Mouse (Mus musculus): ENCODE measurements around the gene Ugt1a7c.

Ugt1a7c gene

DNA sequence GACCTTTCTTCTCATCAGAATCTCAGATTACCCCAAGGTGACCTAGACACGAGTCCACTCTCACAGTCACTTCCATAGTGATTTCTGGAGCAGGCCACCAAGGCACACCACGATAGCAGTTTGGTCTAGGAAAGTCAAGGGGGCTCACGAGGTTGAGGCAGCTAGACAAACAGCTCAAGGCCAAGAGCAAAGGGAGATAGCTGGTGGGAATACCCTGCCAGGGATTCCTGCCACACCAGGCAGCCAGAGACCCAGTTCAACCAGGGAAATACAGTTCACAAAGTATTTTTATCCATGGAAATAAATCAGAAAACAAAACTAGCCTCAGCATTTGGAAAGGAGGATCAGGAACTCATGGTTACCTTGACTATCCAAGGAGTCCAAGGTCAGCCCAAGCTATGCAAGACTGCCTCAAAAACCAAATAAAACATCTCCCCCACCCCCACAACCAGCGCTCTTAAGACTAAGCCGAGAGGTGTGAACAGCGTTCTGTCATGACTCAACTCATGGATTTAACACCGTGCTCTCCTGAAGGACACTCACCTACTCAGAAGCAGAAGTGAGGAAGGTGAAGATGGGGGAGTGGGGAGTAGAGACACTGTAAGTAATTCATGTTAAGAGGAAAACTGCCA, 169.5 kb downstream of the Ugt1a7c start:
- WGBS = 85% methylated on average over 7 of the region's 7 CpGs

DNA sequence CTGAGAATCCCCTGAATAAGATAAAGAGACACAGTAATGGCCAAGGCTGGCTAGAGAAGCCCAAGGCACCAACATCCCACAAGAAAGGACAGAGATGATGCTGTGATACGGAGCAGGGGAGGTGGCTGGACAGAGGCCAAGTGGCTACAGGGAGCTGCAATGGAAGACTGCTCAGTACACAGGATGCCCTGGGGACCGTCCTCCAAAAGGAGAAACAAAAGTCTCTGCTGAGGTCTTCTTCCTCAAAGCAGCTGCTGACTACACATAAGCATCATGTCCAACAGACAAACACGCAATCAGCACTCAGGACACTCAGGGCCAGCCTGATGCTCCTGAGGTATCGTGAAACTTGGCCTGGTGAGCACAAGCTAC, 170.0 kb downstream of the Ugt1a7c start:
- WGBS = 71% methylated on average over 4 of the region's 4 CpGs

DNA sequence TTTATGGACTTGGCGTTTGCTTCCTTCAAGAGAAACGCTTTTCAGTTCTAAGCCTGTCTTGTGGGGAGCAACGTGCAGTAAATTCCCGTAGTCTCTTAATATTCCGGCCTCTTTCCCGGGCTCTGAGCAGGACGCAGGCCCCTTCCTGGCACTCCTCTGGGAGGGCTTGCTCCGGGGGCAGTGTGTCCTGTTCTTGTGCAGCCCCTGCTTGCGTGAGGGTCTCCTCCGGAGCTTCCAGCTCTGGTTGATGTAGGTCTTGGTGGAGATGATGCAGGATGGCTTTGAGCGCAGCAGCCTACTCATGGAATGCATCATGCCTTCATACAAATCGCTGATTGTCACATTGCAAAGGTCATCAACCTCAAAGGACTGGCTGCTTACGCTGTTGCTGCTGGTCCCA, 171.3 kb downstream of the Ugt1a7c start:
- 90% methylated on average over 13 of the region's 13 CpGs for WGBS

DNA sequence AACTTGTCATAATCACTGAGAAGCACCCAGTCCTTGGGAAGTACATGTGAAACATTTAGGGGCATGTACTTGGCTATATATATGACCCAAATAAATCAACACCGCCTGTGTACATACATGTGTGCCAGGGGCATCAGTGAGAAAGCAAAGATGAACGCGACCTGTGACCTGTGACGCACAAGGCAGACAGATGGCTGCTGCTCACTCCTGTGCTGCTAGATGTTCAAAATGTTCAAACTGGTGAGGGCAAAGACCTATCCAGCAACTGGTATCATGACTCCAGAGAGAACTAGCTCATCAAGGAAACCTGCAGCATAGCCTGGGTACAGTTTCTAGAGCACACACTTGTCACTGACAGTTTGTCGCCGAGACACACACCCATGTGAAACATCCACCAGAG, 172.6 kb downstream of the Ugt1a7c start:
- 93% methylated on average over 6 of the region's 6 CpGs for WGBS

DNA sequence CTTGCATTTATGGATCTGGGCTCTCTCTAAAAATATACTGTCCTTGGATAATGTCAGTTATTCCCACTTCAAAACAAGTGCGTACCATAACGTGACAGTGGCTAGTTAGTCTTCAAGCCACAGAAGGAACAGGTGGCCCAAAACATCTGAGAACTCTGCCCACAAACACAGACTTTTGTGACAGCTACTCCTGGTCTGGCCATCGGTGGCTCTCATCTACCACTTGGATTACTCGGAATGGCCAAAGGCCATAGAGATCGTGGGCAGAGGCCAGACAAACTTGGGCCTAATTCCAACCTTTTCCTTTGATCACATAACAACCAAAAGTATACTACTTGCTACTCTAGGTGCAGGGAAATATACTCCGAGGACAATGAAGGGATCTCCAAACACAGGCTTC, 173.2 kb downstream of the Ugt1a7c start:
- 79% methylated on average over 6 of the region's 6 CpGs for WGBS
